Mouse (Mus musculus) limb, embryonic 14.5 days (tissue): ENCODE measurements around the gene Gm28042. TPM values are rescaled to one million over a fixed set of nuclear protein-coding genes. Genes with fewer than 3 reads are reported as not detected.

Experiments used
- ATAC-seq: fragments of 200-750 bp; cut with Nextera tagmentation; 2 replicates; pipeline ENCODE4 v1.8.0; 2017; ENCODE audit warnings: low read depth, moderate number of reproducible peaks, moderate TSS enrichment; ENCODE audit not compliant: low FRiP score
- DNase-seq: peaks from one replicate; pipeline ENCODE4 v3.0.0-alpha.2; 2015; ENCODE audit warnings: low spot score
- H3K27ac ChIP-seq: fragments of 300-500 bp; sonication (generic); replicated peaks from 2 replicates; pipeline ENCODE4 v1.5.1; 2014; ENCODE audit warnings: low read depth, mild to moderate bottlenecking, low read length, moderate library complexity, mixed read lengths
- H3K27me3 ChIP-seq: fragments of 300-500 bp; sonication (generic); 2 replicates; pipeline ENCODE4 v1.6.1; 2014; ENCODE audit warnings: low read length, mixed read lengths; ENCODE audit not compliant: control insufficient read depth, insufficient read depth
- H3K36me3 ChIP-seq: fragments of 300-500 bp; sonication (generic); 2 replicates; pipeline ENCODE4 v1.6.1; 2014; ENCODE audit warnings: mild to moderate bottlenecking, low read length, moderate library complexity, mixed read lengths; ENCODE audit not compliant: control insufficient read depth, insufficient read depth
- H3K4me1 ChIP-seq: fragments of 300-500 bp; sonication (generic); 2 replicates; pipeline ENCODE4 v1.6.1; 2014; ENCODE audit warnings: antibody characterized with exemption, low read length, mixed read lengths; ENCODE audit not compliant: control insufficient read depth, insufficient read depth
- H3K4me2 ChIP-seq: fragments of 300-500 bp; sonication (generic); replicated peaks from 2 replicates; pipeline ENCODE4 v1.6.1; 2014; ENCODE audit warnings: low read depth, mild to moderate bottlenecking, low read length, moderate library complexity; ENCODE audit not compliant: severe bottlenecking
- H3K4me3 ChIP-seq: fragments of 300-500 bp; sonication (generic); replicated peaks from 2 replicates; pipeline ENCODE4 v1.5.1; 2014; ENCODE audit warnings: low read length
- H3K9ac ChIP-seq: fragments of 300-500 bp; sonication (generic); 2 replicates; pipeline ENCODE4 v1.6.1; 2014; ENCODE audit warnings: mild to moderate bottlenecking, low read depth, low read length, moderate library complexity; ENCODE audit not compliant: severe bottlenecking
- H3K9me3 ChIP-seq: fragments of 300-500 bp; sonication (generic); 2 replicates; pipeline ENCODE4 v1.6.1; 2016; ENCODE audit warnings: low read length; ENCODE audit not compliant: control insufficient read depth
- POLR2A ChIP-seq: fragments of 200-500 bp; IDR thresholded peaks from 2 replicates; pipeline ENCODE4 v1.8.0; 2012; ENCODE audit warnings: inconsistent platforms, mild to moderate bottlenecking, moderate library complexity, borderline replicate concordance; ENCODE audit not compliant: insufficient read depth, insufficient read length; ENCODE audit errors: extremely low read depth
- WGBS: fragments of 180-500 bp; shearing (Covaris S2); extraction: QIAGEN DNeasy Blood & Tissue Kit; methylation state at CpG from one replicate; pipeline ENCODE4 v1.1.7; 2014; 5-methylcytosine and 5-hydroxymethylcytosine counted together
- polyA plus RNA-seq, 2 experiments: library from polyadenylated mRNA; depleted of rRNA in 1 of 2; stranded (reverse) in 1 of 2; unstranded in 1 of 2; fragments of >200 nt; fragmentation: Nextera tagmentation in 1 of 2; extraction: Ambion mirVana in 1 of 2; gene quantifications; 2 replicates each; pipeline versions ENCODE4 v1.2.1 to v1.2.3; 2012 to 2014

Gm28042 gene
- polyA plus RNA-seq, 2 experiments, result 3.0 to 19.5 TPM

- DNase-seq (no peak), ATAC-seq (no peak)
- Histone ChIP-seq H3K27ac (no peak overlapping the region), H3K9me3 (no peaks in the 10 kb centered on the region), H3K27me3 (no peaks in the 10 kb centered on the region), H3K4me3 (no peak overlapping the region), H3K9ac (no peak overlapping the region), H3K36me3 (peaks cover 43% of the 10 kb centered on the region), H3K4me2 (no peak overlapping the region), H3K4me1 (no peaks in the 10 kb centered on the region)
- 83% methylated on average over 13 of the region's 13 CpGs for WGBS
- TF ChIP-seq POLR2A, result no peak
Observed at GRCm38 (mm10) chr2:120012924-120013323, 14.4 kb upstream of the Gm28042 start.

GRCm38 (mm10) chr2:120013831-120014486 is 13.3 kb upstream of the Gm28042 start:
- Histone ChIP-seq H3K4me1 (no peaks in the 10 kb centered on the region), H3K27me3 (no peaks in the 10 kb centered on the region), H3K9ac (no peak overlapping the region), H3K36me3 (peaks cover 51% of the 10 kb centered on the region), H3K27ac (no peak overlapping the region), H3K4me2 (no peak overlapping the region), H3K9me3 (no peaks in the 10 kb centered on the region), H3K4me3 (no peak overlapping the region)
- DNase-seq, result no peak
- ATAC-seq, result no peak
- no peak for TF ChIP-seq POLR2A
- WGBS, result 97% methylated on average over 2 of the region's 2 CpGs

- no peak for ATAC-seq
- Histone ChIP-seq H3K4me3 (no peak overlapping the region), H3K27me3 (no peaks in the 10 kb centered on the region), H3K9ac (no peak overlapping the region), H3K27ac (no peak overlapping the region), H3K4me2 (no peak overlapping the region), H3K4me1 (no peaks in the 10 kb centered on the region), H3K9me3 (no peaks in the 10 kb centered on the region), H3K36me3 (peaks cover 70% of the 10 kb centered on the region)
- TF ChIP-seq POLR2A, result no peak
- WGBS, result 91% methylated on average over 4 of the region's 4 CpGs
- no peak for DNase-seq
Observed at GRCm38 (mm10) chr2:120015882-120016281, 11.4 kb upstream of the Gm28042 start.

GRCm38 (mm10) chr2:120017599-120017998 is 9.7 kb upstream of the Gm28042 start:
- no peak overlapping the region for H3K9ac ChIP-seq
- no peak for ATAC-seq
- peaks cover 86% of the 10 kb centered on the region for H3K36me3 ChIP-seq
- no peak overlapping the region for H3K4me2 ChIP-seq
- H3K4me3 ChIP-seq, result no peak overlapping the region
- H3K27me3 ChIP-seq, result no peaks in the 10 kb centered on the region
- TF ChIP-seq POLR2A, result no peak
- no peaks in the 10 kb centered on the region for H3K9me3 ChIP-seq
- DNase-seq, result no peak
- H3K4me1 ChIP-seq, result no peaks in the 10 kb centered on the region
- no peak overlapping the region for H3K27ac ChIP-seq
- 93% methylated on average over 12 of the region's 12 CpGs for WGBS

- no peak overlapping the region for H3K4me2 ChIP-seq
- no peak for TF ChIP-seq POLR2A
- no peaks in the 10 kb centered on the region for H3K9me3 ChIP-seq
- 88% methylated on average over 5 of the region's 5 CpGs for WGBS
- no peak overlapping the region for H3K9ac ChIP-seq
- no peak overlapping the region for H3K27ac ChIP-seq
- no peaks in the 10 kb centered on the region for H3K27me3 ChIP-seq
- no peak overlapping the region for H3K4me3 ChIP-seq
- H3K4me1 ChIP-seq, result peaks cover 11% of the 10 kb centered on the region
- peaks cover 66% of the 10 kb centered on the region for H3K36me3 ChIP-seq
- DNase-seq (no peak), ATAC-seq (no peak)
Observed at GRCm38 (mm10) chr2:120024337-120024736, 3.0 kb upstream of the Gm28042 start.
